Mouse (Mus musculus): ENCODE results near the gene Casr. TPM values are rescaled to one million over a fixed set of nuclear protein-coding genes. Genes with fewer than 3 reads are reported as not detected.

Gene Casr
- polyA plus RNA-seq, 1 experiment from 2014 or later = 0.28 TPM

DNA sequence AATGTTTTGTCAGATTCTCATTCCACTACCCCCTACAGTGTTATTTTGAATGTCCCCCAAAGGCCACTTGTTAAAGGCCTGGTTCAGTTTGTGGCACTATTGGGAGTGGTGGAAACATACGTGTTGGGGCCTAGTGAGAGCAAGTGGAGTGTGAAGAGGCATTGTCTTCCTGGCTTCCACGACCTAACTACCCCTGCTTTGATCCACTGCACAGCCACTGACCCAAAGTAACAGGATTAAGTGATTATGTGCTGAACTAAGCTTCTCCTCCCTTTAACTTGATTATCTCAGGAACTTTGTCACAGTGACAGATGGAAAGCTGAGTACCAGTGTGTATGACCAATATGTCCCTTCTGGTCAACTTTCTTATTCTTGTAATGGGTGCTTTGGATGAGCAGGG is 101.5 kb downstream of the Casr start:
- no peak overlapping the region for H3K4me3 ChIP-seq
- H3K4me1 ChIP-seq = no peaks in the 10 kb centered on the region
- H3K36me3 ChIP-seq = no peaks in the 10 kb centered on the region
- no peak for DNase-seq (ENCODE audit: low spot score)
- no peaks in the 10 kb centered on the region for H3K27me3 ChIP-seq (ENCODE audit: insufficient read depth, poor library complexity, severe bottlenecking)
- 57% methylated on average over 2 of the region's 2 CpGs for WGBS
- H3K9me3 ChIP-seq = no peaks in the 10 kb centered on the region
- H3K27ac ChIP-seq = no peak overlapping the region

DNA sequence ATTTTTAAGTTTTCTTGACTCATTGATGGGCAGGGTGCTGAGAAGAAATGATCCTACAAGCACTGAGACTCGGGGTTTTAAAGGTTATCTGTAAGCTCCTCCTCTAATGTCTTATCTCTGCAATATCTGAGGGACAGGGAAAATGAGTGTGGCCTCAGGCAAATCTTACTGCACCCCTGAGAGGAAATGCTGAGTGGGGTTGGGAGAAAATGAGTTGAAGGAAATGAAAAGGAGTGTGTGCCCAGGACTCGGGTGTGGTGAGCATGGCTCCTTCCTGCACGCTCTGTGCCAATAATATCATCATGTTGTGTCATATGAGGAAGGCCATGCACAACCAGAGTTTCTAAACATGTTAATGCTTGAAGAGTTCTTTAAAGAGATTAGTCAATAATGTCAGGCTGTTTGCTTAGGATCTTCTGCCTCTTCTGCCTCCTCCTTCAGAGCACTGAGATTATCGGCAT is 106.6 kb downstream of the Casr start, which contains the start of gene Stfa3:
Stfa3 (minus strand) TSS at position 51 of the 461 bp plus-strand sequence.
- 85% methylated on average over 4 of the region's 4 CpGs for WGBS
- Histone ChIP-seq H3K36me3 (no peaks in the 10 kb centered on the region), H3K27me3 (ENCODE audit: insufficient read depth, poor library complexity, severe bottlenecking) (no peaks in the 10 kb centered on the region), H3K27ac (no peak within 1 kb of the TSS), H3K4me1 (no peaks in the 10 kb centered on the region), H3K4me3 (no peak within 1 kb of the TSS), H3K9me3 (no peaks in the 10 kb centered on the region)
- DNase-seq (ENCODE audit: low spot score) = no peak

Other genes starting within 250 kb of the Casr start
- not detected in 2 replicates for gene BC117090, start 227.8 kb downstream of the Casr start, polyA plus RNA-seq (2016; fragmentation: Nextera tagmentation; extraction: Ambion mirVana)
- gene BC100530, start 194.4 kb downstream of the Casr start, polyA plus RNA-seq (2016; fragmentation: Nextera tagmentation; extraction: Ambion mirVana) = 0.23 and 0.60 TPM in 2 replicates
- not detected in 2 replicates for gene Stfa2, start 153.7 kb downstream of the Casr start, polyA plus RNA-seq (2016; fragmentation: Nextera tagmentation; extraction: Ambion mirVana)
- not detected in 2 replicates for gene Stfa3, start 106.7 kb downstream of the Casr start, polyA plus RNA-seq (2016; fragmentation: Nextera tagmentation; extraction: Ambion mirVana)
- gene Cd86, start 103.9 kb upstream of the Casr start, polyA plus RNA-seq (2016; fragmentation: Nextera tagmentation; extraction: Ambion mirVana) = 0.30 TPM in 2 replicates
- 0.11 and 0.44 TPM in 2 replicates for gene Ildr1, start 131.8 kb upstream of the Casr start, polyA plus RNA-seq (2016; fragmentation: Nextera tagmentation; extraction: Ambion mirVana)
- gene Slc15a2, start 222.8 kb upstream of the Casr start, polyA plus RNA-seq (2016; fragmentation: Nextera tagmentation; extraction: Ambion mirVana) = 0.80 and 1.5 TPM in 2 replicates

All from heart, embryonic 10.5 days (tissue).